Mouse (Mus musculus): Measurements from ENCODE around the gene Gm20532.

Gene Gm20532

DNA sequence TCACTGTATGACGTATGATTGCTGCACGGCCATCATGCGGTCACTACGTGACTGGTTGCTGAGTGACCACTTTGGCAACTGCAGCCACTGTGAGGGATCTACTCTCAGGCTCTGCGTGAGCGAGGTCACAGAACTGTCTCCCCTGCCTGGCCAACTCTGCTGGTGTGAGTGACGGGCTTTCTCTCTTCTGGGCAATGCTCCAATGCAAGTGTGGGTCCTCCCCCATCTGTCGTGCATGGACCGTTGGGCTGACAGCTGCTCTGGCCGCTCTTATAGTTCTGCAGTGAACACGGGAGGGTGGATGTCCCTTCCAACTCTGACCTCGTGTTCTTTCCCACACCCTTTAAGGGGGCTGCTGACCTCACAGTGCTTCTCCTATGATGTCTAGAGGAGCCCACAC lies 13.0 kb upstream of the Gm20532 start:
- intact Hi-C loops (cut with DNase I): no loop called here

DNA sequence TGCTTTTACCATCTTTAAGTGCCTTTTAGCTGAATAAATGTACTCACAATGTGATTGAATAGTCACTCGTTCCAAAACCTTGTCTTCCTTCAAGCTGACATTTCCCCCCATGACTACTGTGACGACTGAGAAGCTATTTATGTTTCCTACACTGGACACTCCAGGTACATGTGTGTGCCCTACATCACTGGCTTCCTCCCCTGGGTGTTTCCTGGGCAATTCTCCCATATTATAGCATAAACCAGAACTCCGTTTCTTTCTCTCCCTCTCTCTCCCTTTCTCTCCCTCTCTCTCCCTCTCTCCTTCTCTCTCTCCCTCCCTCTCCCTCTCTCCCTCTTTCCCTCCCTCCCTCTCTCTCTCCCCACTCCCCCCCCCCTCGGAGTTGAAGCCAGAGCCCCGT lies 12.6 kb upstream of the Gm20532 start:
- intact Hi-C loops (cut with DNase I): no loop called here

DNA sequence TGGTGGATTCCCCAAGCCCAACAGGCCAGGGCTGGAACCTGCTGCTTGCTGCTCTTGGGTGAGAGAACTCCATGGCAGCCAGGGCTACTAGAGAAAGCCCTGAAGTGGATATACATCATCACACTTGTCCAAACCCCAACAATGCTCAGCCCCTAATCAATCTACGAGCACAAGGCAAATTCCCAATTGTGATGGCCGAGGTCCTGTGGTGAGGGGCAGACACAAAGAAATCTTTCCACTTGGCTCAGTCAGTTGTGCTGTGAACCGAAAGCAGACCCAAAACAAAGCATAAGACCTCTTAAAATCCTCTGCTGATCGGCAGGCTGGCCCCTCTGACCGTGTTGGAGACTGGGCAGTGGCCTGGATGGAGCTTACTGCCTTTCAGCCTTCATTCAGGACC lies 11.6 kb upstream of the Gm20532 start:
- intact Hi-C loops (cut with DNase I): no loop called here

DNA sequence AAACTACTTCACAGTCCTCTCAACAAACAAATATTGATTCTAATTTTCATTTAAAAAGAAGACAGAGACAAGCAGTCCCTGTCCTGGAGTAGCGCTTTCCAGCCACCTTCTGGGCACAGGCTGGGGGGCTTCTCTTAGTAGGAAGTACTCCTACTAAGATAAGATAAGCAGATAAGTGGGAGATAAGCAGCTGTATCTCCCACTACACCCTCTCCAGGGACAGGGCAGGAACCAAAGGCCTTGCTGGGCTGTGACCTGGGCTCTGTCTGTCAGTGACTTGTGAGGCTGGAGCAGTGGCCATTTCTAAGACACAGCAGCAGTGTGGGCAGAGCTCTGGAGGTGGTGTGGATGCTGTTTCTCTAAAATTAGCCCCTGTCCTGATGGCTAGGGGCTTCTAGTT lies 11.1 kb upstream of the Gm20532 start:
- intact Hi-C loops (cut with DNase I): no loop called here

DNA sequence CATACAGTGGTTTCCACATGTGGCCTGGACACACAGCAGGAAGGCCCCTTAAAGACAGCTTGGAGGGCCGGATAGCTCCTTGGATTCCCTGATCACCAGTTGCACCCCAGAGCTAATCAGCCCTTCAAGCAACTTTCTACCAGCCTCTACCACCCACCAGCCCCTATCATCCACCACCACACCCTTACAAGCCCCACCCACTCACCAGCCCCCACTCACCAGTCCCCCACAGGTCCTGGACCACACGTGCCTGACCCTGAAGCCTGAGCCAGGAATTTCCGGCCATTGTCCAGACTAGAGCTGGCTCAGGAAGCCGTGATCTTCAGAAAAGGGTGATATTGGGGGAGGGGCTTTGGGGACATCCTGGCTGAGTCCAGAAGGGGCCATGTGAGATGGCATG lies 10.6 kb upstream of the Gm20532 start:
- intact Hi-C loops (cut with DNase I): no loop called here

DNA sequence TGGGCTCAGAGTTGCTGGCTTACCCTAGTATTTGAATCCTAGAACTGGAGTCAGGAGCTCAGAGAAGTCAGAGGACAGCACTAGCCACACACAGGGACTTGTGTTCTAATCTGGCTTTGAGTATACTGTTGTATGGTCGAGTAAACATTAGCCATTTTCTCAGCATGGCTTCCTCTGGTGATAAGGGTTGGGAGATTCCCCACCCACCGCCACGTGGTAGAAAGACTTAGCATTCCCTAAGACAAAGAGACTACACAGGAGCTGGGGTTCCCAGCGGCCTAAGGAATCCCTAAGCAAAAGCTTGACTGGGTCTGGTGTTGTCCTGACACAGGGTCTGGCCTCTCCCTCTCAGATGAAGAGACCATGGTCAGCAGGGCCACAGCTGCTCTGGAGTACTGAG lies 10.0 kb upstream of the Gm20532 start:
- intact Hi-C loops (cut with DNase I): no loop called here

DNA sequence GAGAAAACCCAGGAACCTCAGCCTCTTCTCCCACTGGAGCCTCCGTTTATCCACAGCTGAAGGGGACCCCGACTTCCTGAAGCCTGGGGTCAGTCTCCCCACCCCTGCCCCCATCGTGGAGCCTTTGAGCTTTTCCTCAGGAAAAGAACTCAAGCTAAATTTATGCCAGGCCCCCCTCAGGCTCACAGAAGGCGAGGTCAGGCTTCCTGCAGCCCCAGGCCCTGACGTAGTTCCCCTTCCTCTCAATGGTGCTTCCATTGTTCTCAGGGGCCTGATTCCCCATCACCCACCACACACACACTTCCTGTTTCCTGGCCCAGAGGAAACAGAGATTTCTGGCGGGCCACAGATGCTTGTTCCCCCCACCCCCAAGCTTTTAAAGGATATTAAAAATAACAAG lies 8.1 kb upstream of the Gm20532 start:
- intact Hi-C loops (cut with DNase I): no loop called here

DNA sequence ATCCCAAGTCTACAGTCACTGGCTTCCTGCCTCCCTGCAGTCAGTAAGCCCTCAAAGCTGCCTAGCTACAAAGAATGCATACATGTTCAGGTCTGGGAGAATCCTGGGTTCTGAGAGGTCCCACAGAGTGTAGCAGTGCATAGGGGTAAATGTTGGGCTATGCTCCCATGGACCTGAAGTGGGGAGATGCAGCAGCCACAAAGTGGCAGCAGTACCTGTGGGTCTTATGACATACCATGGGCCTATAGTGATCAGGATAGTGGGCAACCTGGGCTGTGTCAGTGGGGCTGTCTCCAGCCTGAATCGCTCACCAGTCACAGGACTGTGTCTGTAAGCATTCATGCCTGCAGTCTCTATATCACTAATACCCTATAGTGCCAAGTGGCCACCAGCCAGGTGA lies 6.7 kb upstream of the Gm20532 start, which contains the start of gene Egfl7:
TSS of gene Egfl7 (plus strand) at position 301 of the 400 bp plus-strand sequence.
- intact Hi-C loops (cut with DNase I): no loop called here

DNA sequence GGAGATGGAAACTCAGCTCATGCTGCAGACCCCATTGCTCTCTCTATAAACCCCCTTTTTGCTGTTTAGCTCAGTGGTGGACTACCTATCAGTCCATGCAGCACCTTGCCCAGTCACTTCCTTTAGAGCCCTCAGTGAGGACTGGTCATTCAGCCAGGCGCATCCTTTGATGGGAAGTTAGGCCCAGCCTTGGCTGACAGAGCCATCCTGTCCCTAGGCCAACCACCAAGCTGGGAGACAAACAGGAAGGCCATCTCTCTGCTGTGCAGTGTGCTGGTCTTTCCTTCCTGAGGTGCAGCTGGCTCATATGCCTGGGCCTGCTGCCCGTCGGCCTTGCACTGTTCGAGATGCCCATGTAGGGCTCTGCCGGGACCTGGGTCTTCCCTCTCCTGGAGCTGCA lies 5.7 kb upstream of the Gm20532 start:
- intact Hi-C loops (cut with DNase I): no loop called here

DNA sequence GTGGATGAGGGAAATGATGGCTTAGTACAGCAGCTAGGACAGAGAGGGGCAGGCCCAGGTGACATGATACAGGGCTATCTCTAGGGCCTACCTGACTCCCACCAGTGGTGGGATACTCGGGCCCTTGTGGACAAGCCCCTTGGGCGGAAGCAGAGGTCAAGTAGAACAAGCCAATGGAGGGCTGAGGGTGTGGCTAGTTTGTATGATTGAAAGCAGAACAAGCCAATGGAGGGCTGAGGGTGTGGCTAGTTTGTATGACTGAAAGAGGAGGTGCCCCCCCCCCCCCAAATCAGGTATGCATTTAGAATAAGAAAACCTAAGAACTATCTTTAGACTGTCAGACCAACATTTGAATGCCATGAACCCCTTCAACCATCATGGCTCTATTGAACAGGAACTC lies 4.2 kb upstream of the Gm20532 start:
- intact Hi-C loops (cut with DNase I): no loop called here

DNA sequence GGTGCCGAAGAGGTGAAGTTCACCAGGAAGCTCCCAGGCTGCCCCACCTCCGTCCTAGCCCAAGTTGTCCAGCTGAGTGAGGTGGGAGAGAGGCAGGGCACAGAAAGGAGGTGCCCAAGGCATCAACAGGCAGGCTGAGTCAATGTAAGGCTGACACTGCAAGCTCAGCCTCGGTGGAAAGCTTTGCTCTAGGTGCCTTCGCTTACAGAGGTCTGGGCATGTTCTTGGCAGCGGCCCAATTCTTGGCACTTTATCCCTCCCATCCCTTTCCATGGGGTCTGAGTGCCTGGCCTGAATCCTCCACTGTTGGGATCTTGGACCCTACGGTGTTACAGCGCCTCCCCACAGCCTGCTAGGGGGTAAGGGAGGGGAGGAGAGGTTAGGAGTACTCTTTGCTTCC lies 3.7 kb upstream of the Gm20532 start:
- intact Hi-C loops (cut with DNase I): no loop called here

DNA sequence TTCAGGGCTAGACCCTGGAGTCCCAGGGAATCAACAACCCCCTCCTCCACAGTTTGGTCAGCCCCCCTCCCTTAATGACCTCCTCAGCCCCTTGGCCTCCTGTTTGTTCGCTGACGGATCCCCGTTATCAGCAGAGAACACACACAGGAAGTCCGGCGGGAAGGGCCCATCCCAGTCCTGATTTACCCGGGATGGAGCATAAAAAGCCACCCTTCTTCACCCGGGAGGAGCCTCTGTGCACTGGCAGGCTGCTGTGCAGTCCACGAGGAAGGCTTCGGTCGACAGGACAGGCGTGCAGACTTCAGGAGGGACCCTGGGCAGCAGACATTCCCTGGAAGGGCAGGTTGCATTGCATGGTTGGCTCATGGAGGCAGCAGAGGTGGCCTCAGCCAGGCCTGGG lies 2.8 kb upstream of the Gm20532 start:
- intact Hi-C loops (cut with DNase I): no loop called here

DNA sequence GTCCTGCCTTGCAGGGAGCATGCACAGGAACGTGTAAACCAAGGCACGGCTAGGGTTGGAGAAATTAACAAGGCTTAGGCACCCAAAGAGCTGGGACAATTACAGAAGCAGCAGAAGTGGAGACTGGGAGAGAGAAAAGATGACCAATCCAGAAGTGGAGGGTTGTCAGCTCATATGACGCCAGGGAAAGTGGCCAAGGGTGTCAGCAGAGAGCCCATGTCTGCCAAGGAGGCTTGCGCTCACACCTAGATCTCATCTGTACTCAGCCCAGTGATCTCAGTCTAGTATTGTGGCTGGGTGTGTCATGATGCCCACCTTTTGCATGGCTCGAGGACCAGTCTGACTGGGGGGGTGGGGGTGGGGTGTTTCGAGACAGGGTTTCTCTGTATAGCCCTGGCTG lies 726 bp upstream of the Gm20532 start:
- intact Hi-C loops (cut with DNase I): no loop called here

DNA sequence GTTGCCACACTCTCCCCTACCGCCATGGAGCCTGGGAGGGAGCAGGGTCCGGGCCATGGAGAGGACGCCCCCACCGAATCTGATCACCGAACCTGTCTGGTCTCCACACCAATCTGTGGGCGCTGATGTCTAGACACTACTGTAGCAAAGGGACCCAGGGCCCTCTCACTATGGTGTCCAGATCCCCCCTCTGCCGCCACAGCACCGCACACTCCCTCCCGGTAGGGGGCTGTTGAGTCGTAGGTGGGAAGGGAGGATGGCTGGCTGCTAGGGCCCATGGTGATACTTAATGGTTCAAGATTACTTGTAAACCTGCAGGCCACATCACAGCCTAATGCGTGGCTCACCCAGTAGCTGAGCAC lies 586 bp downstream of the Gm20532 start:
- intact Hi-C loops (cut with DNase I): no loop called here

DNA sequence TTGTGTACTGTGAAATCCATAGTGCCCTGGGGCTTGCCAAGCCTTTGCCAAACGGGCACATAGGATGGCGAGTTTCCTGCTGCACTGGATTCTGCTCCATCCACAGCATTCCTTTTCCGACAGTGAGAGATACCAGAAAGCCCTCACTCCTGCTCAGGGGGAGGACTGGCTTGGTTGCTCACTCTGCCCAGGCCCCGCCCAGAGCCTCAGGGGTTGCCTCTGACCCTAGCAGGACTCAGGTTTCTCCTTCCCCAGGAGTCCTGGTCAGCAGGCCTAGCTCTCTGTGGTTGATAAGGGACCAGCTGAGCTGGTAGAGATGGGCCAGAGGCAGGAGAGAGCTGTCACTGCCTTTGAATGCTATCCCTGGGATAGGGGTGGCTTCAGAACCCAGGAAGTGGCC lies 2.1 kb downstream of the Gm20532 start:
- intact Hi-C loops (cut with DNase I): no loop called here

DNA sequence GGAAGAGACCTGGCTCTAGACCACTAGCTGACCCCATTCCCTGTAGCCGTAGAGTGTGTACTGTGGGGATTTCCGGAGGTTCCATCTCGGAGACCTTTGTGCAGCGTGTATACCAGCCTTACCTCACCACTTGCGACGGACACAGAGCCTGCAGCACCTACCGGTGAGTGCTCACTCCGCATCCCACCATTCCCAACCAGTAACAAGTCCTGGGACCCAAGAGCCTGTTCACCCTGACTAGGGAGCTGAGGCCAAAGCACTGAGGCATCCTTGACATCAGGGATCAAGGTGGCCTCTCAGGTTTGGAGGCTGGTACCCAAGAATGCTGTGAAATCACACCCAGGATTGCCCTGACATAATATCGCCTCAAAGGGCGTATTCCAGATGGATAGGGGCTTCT lies 2.8 kb downstream of the Gm20532 start:
- intact Hi-C loops (cut with DNase I): no loop called here

DNA sequence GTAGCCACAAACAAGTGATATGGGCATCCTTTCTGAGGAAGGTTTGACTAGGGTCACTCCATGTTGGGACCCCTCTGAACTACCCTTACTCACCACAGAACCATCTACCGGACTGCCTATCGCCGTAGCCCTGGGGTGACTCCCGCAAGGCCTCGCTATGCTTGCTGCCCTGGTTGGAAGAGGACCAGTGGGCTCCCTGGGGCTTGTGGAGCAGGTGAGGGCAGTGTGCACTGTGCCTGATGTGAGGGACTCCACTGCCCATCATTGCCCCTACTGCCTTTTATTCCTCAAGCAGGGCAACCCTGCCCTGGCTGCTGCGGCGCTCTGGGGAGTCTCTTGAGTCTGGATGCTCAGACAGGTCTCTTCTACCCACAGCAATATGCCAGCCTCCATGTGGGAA lies 3.8 kb downstream of the Gm20532 start:
- intact Hi-C loops (cut with DNase I): no loop called here

DNA sequence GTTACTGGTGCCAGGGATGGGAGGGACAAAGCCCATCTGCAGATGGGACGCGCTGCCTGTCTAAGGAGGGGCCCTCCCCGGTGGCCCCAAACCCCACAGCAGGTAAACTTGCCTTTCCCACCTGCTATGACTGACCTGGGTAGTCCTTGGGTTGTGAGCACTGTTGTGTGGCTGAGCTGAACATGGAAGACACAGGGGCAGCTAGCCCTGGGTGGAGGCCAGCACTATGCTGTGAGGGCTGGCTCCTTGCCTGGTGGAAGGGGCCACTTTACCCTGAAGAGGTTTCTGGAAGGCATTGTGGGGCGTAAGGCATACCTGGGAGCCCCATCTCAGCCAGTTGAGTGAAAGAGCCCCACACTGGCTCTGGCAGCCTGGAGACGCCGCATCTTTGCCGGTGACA lies 4.5 kb downstream of the Gm20532 start:
- intact Hi-C loops (cut with DNase I): no loop called here

DNA sequence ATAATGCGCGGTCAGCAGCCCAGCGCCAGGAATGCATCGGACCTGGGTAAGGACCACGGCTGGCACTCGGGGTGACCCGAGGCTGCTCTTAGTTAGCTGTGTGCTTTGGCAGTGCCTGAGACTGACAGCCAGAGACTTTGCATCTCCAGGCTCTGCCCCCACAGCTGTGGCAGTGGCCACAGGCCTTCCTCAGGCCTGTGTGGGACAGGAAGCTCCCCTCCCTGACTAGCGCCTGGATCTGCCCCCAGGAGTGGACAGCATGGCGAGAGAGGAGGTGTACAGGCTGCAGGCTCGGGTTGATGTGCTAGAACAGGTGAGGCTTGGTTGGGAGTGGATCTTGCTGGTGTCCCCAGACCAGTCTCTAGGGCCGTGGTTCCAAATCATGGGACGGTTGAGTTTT lies 5.0 kb downstream of the Gm20532 start:
- intact Hi-C loops (cut with DNase I): no loop called here

DNA sequence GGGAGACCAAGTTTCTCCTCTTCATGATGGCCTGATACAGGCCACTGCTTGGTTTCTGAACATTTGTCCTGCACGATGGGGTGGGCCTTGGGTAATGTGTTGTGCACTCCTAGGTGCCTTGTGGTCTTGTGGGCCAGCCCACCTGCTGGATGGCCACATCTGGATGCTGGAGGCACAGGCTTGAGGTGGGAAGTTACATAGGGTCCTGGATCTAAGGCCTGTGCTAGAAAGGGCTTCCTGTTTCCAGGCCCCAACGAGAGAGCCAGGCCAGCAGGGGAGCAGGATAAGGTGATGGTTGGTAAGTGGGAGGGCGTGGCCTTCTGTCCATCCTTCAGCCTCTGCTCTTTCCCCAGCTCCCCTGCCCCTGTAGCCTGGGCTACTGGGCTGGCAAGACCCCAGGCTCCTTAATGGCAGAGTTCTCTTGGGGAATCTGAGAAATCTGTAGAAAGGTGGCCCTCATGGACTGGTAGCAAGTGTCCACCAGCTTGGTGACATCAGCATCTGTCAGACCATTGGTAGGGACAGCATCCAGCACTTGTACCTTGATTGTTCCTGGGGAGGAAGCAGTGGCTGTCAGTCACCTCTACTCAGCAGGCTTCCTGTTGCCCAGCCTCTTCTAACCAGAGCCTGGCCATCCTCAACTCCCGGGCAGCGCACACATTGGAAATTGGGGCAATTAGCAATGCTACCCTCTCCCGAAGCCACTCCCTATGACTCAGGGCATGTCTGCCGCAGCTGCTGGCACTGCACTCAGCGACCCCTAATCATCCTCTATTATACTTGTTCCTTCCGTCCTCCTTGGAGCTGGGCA lies 7.0 kb downstream of the Gm20532 start:
- intact Hi-C loops (cut with DNase I): no loop called here

DNA sequence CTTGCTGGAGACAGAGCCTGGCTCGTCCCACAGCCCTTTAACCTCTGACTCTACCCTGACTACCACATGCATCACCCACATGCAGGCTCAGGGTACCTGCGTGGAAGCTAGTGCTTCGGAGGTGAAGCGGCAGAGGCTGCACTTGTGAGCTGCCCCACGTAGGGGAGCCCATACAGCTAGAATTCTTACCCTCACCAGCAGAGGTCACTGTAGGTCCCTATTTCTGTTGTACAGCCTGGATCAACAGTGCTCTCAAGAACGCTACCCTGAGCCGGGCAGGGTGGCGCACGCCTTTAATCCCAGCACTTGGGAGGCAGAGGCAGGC lies 7.5 kb downstream of the Gm20532 start:
- intact Hi-C loops (cut with DNase I): no loop called here

DNA sequence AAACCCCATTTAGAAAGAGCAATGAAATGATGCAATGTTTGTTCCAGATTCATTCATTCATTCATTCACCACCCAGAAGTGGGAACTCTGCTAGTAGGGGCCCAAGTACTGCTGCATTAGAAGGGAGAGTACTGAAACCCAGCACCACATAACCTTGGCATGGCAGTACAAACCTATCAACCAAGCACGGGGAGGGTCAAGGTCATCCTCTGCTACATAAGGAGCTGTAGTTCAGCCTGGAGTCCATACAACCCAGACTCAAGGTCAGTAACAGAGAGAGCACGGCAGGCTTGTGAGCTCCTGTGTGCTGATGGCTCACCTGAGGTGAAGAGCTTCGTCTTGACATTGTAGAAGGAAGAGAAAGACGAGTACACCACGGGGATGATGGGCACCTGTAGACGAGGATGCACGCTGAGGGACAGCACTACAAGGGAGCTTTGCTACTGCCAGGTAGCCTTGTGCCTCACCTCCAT lies 8.1 kb downstream of the Gm20532 start:
- intact Hi-C loops (cut with DNase I): no loop called here

DNA sequence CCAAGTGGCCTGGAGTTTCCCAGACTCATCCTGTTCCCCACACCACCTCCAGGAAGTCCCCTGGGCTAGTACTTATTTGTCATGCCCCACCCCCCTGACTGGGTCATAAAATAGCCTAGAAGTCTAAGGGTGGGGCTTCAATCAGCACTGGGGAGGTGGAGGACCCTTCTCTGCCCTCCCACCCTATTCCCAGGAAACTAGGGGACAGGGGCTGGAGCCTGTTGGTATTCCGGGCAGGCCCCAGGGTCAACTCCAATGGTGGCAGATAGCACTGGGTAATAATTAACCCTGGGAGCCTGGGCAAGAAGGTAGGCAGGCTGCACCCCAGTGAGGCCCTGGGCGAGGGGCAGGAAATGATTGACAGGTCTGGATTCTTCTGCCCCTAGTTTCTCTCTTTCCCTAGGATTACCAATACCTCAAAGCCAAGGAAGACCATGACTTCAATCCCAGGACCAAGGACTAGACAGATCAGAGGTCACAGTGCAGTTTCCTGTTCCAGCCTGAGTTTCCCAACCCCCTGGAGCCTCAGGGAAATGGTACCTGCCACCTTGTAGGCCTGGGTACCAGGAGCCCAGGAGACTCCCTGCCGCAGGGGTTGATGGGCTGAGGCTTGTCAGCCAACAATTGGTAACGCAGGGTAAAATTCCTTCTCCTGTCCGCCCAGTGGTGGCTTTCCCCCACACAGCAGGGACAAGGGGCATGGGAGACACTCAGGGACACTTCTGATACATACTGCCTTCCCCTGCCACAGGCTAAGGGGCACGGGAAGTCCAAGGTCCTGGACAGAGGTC lies 8.7 kb downstream of the Gm20532 start:
- intact Hi-C loops (cut with DNase I): no loop called here

Data from adrenal gland (tissue).